Mouse (Mus musculus) intestine, embryonic 16.5 days (tissue): Measurements from ENCODE around the gene Ms4a15. TPM values are rescaled to one million over a fixed set of nuclear protein-coding genes. Genes with fewer than 3 reads are reported as not detected.

Experiments
- ATAC-seq: fragments of 200-750 bp; cut with Nextera tagmentation; 2 replicates; pipeline ENCODE4 v1.8.0; 2017; ENCODE audit warnings: moderate TSS enrichment, moderate library complexity
- H3K27ac ChIP-seq: fragments of 300-500 bp; sonication (generic); 2 replicates; pipeline ENCODE4 v1.5.1; 2014; ENCODE audit warnings: mild to moderate bottlenecking, low read length
- H3K27me3 ChIP-seq: fragments of 300-500 bp; sonication (generic); replicated peaks from 2 replicates; pipeline ENCODE4 v1.6.1; 2014; ENCODE audit warnings: low read length, control low read depth, mixed read lengths; ENCODE audit not compliant: control insufficient read depth, insufficient read depth
- H3K36me3 ChIP-seq: fragments of 300-500 bp; sonication (generic); 2 replicates; pipeline ENCODE4 v1.6.1; 2014; ENCODE audit warnings: low read length, control low read depth; ENCODE audit not compliant: control insufficient read depth, insufficient read depth
- H3K4me1 ChIP-seq: fragments of 300-500 bp; sonication (generic); 2 replicates; pipeline ENCODE4 v1.6.1; 2014; ENCODE audit warnings: low read length, control low read depth, mixed read lengths; ENCODE audit not compliant: control insufficient read depth, insufficient read depth
- H3K4me2 ChIP-seq: fragments of 300-500 bp; sonication (generic); 2 replicates; pipeline ENCODE4 v1.6.1; 2014; ENCODE audit warnings: low read depth, low read length, control low read depth
- H3K4me3 ChIP-seq: fragments of 300-500 bp; sonication (generic); 2 replicates; pipeline ENCODE4 v1.5.1; 2014; ENCODE audit warnings: mild to moderate bottlenecking, low read length
- H3K9ac ChIP-seq: fragments of 300-500 bp; sonication (generic); 2 replicates; pipeline ENCODE4 v1.6.1; 2014; ENCODE audit warnings: low read depth, low read length
- H3K9me3 ChIP-seq: fragments of 300-500 bp; sonication (generic); 2 replicates; pipeline ENCODE4 v1.6.1; 2016; ENCODE audit warnings: low read length, control low read depth; ENCODE audit not compliant: control insufficient read depth
- WGBS: fragments of 180-500 bp; shearing (Covaris S2); extraction: QIAGEN DNeasy Blood & Tissue Kit; methylation state at CpG from one replicate; pipeline ENCODE4 v1.1.7; 2014; 5-methylcytosine and 5-hydroxymethylcytosine counted together
- polyA plus RNA-seq: library from polyadenylated mRNA; unstranded; fragments of >200 nt; fragmentation: Nextera tagmentation; extraction: Ambion mirVana; gene quantifications from 2 replicates; pipeline ENCODE4 v1.2.1, GENCODE M21; 2015

The Ms4a15 gene
- polyA plus RNA-seq, 1 experiment from 2014 or later = 0.31 TPM

- Histone ChIP-seq H3K36me3 (no peaks in the 10 kb centered on the region), H3K4me2 (no peak overlapping the region), H3K27me3 (no peaks in the 10 kb centered on the region), H3K9ac (no peak overlapping the region), H3K9me3 (no peaks in the 10 kb centered on the region), H3K4me1 (peaks cover 3% of the 10 kb centered on the region; the same call in 1 of the 2 replicates), H3K4me3 (no peak overlapping the region), H3K27ac (no peak overlapping the region)
- ATAC-seq = no peak
- WGBS = 94% methylated on average over 4 of the region's 4 CpGs
These were observed 7.2 kb downstream of the Ms4a15 start for GRCm38 (mm10) chr19:10985889-10986288.

- no peaks in the 10 kb centered on the region for H3K27me3 ChIP-seq
- no peak overlapping the region for H3K27ac ChIP-seq
- WGBS = 76% methylated on average over 13 of the region's 13 CpGs
- ATAC-seq = no peak
- H3K36me3 ChIP-seq = no peaks in the 10 kb centered on the region
- no peaks in the 10 kb centered on the region for H3K9me3 ChIP-seq
- H3K4me2 ChIP-seq = no peak overlapping the region
- no peak overlapping the region for H3K4me3 ChIP-seq
- peaks cover 3% of the 10 kb centered on the region; the same call in 1 of the 2 replicates for H3K4me1 ChIP-seq
- no peak overlapping the region for H3K9ac ChIP-seq
These were observed 8.5 kb downstream of the Ms4a15 start for GRCm38 (mm10) chr19:10984551-10984950.

GRCm38 (mm10) chr19:10983146-10983545, 9.9 kb downstream of the Ms4a15 start:
- Histone ChIP-seq H3K4me2 (peak overlapping the region; percentile 39), H3K4me3 (0 out of 2 replicates have a peak overlapping the region, but pooled peaks have one; percentile 13), H3K27ac (no peak overlapping the region), H3K9ac (no peak overlapping the region), H3K27me3 (no peaks in the 10 kb centered on the region), H3K4me1 (peaks cover 4% of the 10 kb centered on the region; the same call in 1 of the 2 replicates), H3K36me3 (no peaks in the 10 kb centered on the region), H3K9me3 (no peaks in the 10 kb centered on the region)
- 21% methylated on average over 14 of the region's 14 CpGs for WGBS
- ATAC-seq = peak; percentile 47; the same call in 1 of the 2 replicates

- Histone ChIP-seq H3K27ac (no peak overlapping the region), H3K27me3 (no peaks in the 10 kb centered on the region), H3K4me3 (no peak overlapping the region), H3K4me1 (peaks cover 10% of the 10 kb centered on the region; the same call in 1 of the 2 replicates), H3K9ac (no peak overlapping the region), H3K9me3 (no peaks in the 10 kb centered on the region), H3K4me2 (no peak overlapping the region), H3K36me3 (no peaks in the 10 kb centered on the region)
- peak; percentile 7; the same call in 1 of the 2 replicates for ATAC-seq
- 87% methylated on average over 5 of the region's 5 CpGs for WGBS
These were observed 12.8 kb downstream of the Ms4a15 start for GRCm38 (mm10) chr19:10980210-10980609.

DNA sequence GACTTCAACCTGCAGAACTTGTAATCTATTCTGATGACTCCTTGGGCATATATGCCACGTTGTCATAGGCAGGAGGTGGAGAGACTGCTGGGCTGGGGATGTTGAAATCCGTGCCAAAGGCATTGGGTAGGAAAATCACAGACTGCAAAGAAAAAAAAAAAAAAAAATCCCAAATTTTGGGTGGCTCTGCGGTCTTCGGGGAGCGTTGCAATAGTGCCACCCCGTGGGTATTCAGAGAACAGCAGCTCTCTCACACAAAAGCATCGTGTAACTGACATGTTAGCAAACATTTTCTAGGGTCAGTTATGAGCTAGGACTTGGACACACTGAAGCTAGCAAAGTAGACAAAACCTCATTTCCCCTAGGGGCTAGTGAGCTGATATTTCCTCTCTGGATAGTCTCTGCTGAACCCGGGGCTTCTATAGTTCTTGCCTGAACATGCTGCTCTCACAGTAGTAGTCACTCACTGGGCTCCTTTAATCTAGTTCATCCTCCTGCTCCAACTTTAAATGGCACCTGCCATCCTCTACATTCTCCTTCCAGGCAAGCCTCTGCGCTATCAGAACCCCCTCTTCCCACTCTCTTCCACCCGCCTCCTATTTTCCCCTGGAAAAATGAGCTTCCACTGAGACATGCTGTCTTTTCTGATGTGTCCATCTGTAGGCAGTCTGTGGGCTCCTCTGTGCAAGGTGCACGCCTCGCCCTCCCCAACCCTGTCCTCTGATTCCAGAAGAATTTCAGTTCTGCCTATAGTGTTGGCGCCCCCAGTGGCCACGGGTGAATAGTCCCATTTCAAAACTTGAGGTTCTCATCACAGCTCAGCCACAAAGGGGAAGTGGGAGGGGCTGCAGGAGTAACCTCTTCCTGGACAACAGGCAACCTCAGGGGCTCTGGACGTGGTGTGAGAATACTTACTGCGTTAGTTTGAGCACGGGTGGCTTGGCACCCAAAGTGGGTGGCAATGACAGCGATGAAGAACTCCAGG, 13.6 kb downstream of the Ms4a15 start:
- WGBS = 14% methylated on average over 18 of the region's 18 CpGs
- ATAC-seq = peak; percentile 30

DNA sequence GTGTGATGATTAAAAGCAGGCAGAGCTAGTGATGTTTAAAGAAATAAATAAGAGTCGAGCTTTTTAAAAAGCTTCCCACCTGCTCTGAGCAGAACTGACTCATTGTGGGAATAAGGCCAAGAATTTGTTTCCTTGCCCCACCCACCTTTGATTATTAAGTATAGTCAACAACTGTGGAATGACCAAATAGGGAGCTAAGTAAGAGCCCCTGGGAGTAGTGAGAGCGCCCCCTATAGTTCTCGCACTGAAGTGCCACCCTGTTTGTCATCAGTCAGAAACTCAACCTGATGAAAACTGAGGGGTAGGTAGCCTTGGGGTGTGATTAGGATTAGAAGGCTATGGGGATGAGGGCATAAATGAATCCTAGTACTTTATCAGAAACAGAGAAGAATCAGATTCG, 16.7 kb downstream of the Ms4a15 start:
- ATAC-seq = no peak
- Histone ChIP-seq H3K27me3 (no peaks in the 10 kb centered on the region), H3K36me3 (no peaks in the 10 kb centered on the region), H3K9me3 (no peaks in the 10 kb centered on the region), H3K4me1 (peaks cover 30% of the 10 kb centered on the region), H3K4me3 (no peak overlapping the region), H3K27ac (no peak overlapping the region), H3K9ac (no peak overlapping the region), H3K4me2 (no peak overlapping the region)
- WGBS = 42% methylated on average over 4 of the region's 4 CpGs

More for the DNA sequence above, 13.6 kb downstream of the Ms4a15 start:
- Histone ChIP-seq H3K27ac (no peak overlapping the region), H3K9me3 (no peaks in the 10 kb centered on the region), H3K4me1 (peaks cover 16% of the 10 kb centered on the region), H3K4me2 (peak overlapping the region; percentile 29), H3K27me3 (no peaks in the 10 kb centered on the region), H3K36me3 (no peaks in the 10 kb centered on the region), H3K4me3 (no peak overlapping the region), H3K9ac (no peak overlapping the region; the same call in 1 of the 2 replicates)

- peaks cover 30% of the 10 kb centered on the region for H3K4me1 ChIP-seq
- peak overlapping the region; percentile 94 for H3K27ac ChIP-seq
- WGBS = 64% methylated on average over 2 of the region's 2 CpGs
- H3K27me3 ChIP-seq = no peaks in the 10 kb centered on the region
- peak; percentile 15; the same call in 1 of the 2 replicates for ATAC-seq
- no peaks in the 10 kb centered on the region for H3K36me3 ChIP-seq
- no peak overlapping the region for H3K4me2 ChIP-seq
- H3K9ac ChIP-seq = no peak overlapping the region
- no peak overlapping the region for H3K4me3 ChIP-seq
- H3K9me3 ChIP-seq = no peaks in the 10 kb centered on the region
These were observed 17.9 kb downstream of the Ms4a15 start for GRCm38 (mm10) chr19:10975187-10975586.

- peak within 1 kb of the TSS; percentile 94 for H3K27ac ChIP-seq
- H3K4me1 ChIP-seq = peaks cover 30% of the 10 kb centered on the region
- peak within 1 kb of the TSS; percentile 31 for H3K4me3 ChIP-seq
- peak; percentile 86 for ATAC-seq
- 16% methylated on average over 4 of the region's 4 CpGs for WGBS
- H3K9ac ChIP-seq = peak within 1 kb of the TSS; percentile 59
- no peaks in the 10 kb centered on the region for H3K36me3 ChIP-seq
- H3K4me2 ChIP-seq = peak within 1 kb of the TSS; percentile 44
- no peaks in the 10 kb centered on the region for H3K27me3 ChIP-seq
- no peaks in the 10 kb centered on the region for H3K9me3 ChIP-seq
These were observed 18.7 kb downstream of the Ms4a15 start, which contains the start of gene Ms4a10 for GRCm38 (mm10) chr19:10974238-10974865. Gene Ms4a10, minus strand, starts transcription at chr19:10974670.

DNA sequence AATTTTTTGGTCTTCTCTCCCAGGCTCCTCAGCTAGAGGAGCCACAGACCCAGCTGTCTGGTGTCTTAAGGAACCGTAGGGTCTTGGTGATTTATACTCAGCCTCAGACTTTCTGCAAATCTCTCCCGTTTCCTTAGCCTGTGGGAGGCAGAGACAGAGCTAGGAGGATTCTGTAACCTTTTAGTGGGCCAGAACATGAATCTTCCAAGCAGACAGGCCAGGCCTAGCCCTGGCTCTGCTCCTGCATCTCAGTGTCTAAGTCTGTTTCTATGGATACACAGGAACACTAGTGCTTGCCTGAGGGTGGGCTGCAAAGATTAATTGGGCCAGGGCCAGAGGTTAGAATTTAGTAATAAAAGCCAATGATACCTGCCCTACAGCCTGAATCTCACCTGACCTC, 19.9 kb downstream of the Ms4a15 start:
- WGBS = 43% methylated on average over 2 of the region's 2 CpGs
- no peak overlapping the region for H3K4me2 ChIP-seq
- H3K4me1 ChIP-seq = peaks cover 26% of the 10 kb centered on the region
- no peak for ATAC-seq
- H3K9ac ChIP-seq = no peak overlapping the region
- H3K36me3 ChIP-seq = no peaks in the 10 kb centered on the region
- H3K27ac ChIP-seq = peak overlapping the region; percentile 94
- no peaks in the 10 kb centered on the region for H3K9me3 ChIP-seq
- no peaks in the 10 kb centered on the region for H3K27me3 ChIP-seq
- H3K4me3 ChIP-seq = no peak overlapping the region
